Mouse (Mus musculus) olfactory bulb, adult 2 months (tissue): Measurements from ENCODE around the gene Kat2b.

Experiments
- CTCF ChIP-seq: fragments of 200-500 bp; IDR thresholded peaks from 2 replicates; pipeline ENCODE4 v1.5.1; 2012; ENCODE audit warnings: low read depth, mild to moderate bottlenecking, low read length, moderate library complexity; ENCODE audit not compliant: insufficient read depth
- POLR2A ChIP-seq: fragments of 200-500 bp; IDR thresholded peaks from 2 replicates; pipeline ENCODE4 v1.6.1; 2012; ENCODE audit warnings: mild to moderate bottlenecking, low read depth, low read length, moderate library complexity; ENCODE audit not compliant: insufficient read depth

GRCm38 (mm10) chr17:53590110-53590509 is 23.4 kb downstream of the Kat2b start:
- TF ChIP-seq CTCF (no peak), POLR2A (no peak)
